Mouse (Mus musculus) telencephalon, adult 2 months (tissue): ENCODE results near the gene Klc1.

Experiments
- DNase-seq: peaks from one replicate; pipeline ENCODE4 v3.0.0-alpha.2; 2011; ENCODE audit warnings: low read depth, low spot score

The Klc1 gene

GRCm38 (mm10) chr12:111743981-111744423 lies 14.6 kb upstream of the Klc1 start:
- DNase-seq, result no peak

GRCm38 (mm10) chr12:111745274-111745673 lies 13.4 kb upstream of the Klc1 start:
- DNase-seq, result no peak

GRCm38 (mm10) chr12:111746091-111746490 lies 12.6 kb upstream of the Klc1 start:
- DNase-seq, result no peak

GRCm38 (mm10) chr12:111747421-111747820 lies 11.2 kb upstream of the Klc1 start:
- DNase-seq, result no peak

GRCm38 (mm10) chr12:111750739-111751138 lies 7.9 kb upstream of the Klc1 start:
- DNase-seq, result no peak

- no peak for DNase-seq
Observed at GRCm38 (mm10) chr12:111752491-111752890, 6.2 kb upstream of the Klc1 start.

GRCm38 (mm10) chr12:111753347-111753746 lies 5.3 kb upstream of the Klc1 start:
- no peak for DNase-seq

- DNase-seq, result no peak
Observed at GRCm38 (mm10) chr12:111754710-111755109, 3.9 kb upstream of the Klc1 start.

- no peak for DNase-seq
Observed at GRCm38 (mm10) chr12:111755231-111755630, 3.4 kb upstream of the Klc1 start.

GRCm38 (mm10) chr12:111756082-111756697 lies 2.5 kb upstream of the Klc1 start:
- DNase-seq, result no peak

GRCm38 (mm10) chr12:111756698-111757082 lies 2.0 kb upstream of the Klc1 start:
- no peak for DNase-seq

- DNase-seq, result no peak
Observed at GRCm38 (mm10) chr12:111757561-111758325, 906 bp upstream of the Klc1 start.

GRCm38 (mm10) chr12:111759176-111760061 lies 770 bp downstream of the Klc1 start:
- DNase-seq, result no peak

GRCm38 (mm10) chr12:111760306-111760908 lies 1.8 kb downstream of the Klc1 start:
- no peak for DNase-seq

- DNase-seq, result peak; percentile 56
Observed at GRCm38 (mm10) chr12:111762620-111763280, 4.1 kb downstream of the Klc1 start.

- DNase-seq, result no peak
Observed at GRCm38 (mm10) chr12:111766313-111767236, 7.9 kb downstream of the Klc1 start.

- DNase-seq, result no peak
Observed at GRCm38 (mm10) chr12:111768322-111768928, 9.8 kb downstream of the Klc1 start.

GRCm38 (mm10) chr12:111769306-111769705 lies 10.7 kb downstream of the Klc1 start:
- DNase-seq, result no peak

- DNase-seq, result no peak
Observed at GRCm38 (mm10) chr12:111769816-111770577, 11.3 kb downstream of the Klc1 start.
